Mouse (Mus musculus) megakaryocyte, embryonic 14.5 days (primary cell): Measurements from ENCODE around the gene Mrps12. TPM values are rescaled to one million over a fixed set of nuclear protein-coding genes. Genes with fewer than 3 reads are reported as not detected.
A peak's percentile ranks its signal among the peaks of the same experiment; 100 is the strongest.

Source experiments
- H3K27me3 ChIP-seq: replicated peaks from 2 replicates; pipeline ENCODE3; 2012; ENCODE audit warnings: inconsistent platforms
- H3K36me3 ChIP-seq: replicated peaks from 2 replicates; pipeline ENCODE3; 2012; ENCODE audit warnings: low read length, inconsistent platforms, mixed read lengths
- H3K4me1 ChIP-seq: 2 replicates; pipeline ENCODE4 v1.6.1; 2012; ENCODE audit warnings: inconsistent platforms
- H3K4me3 ChIP-seq: replicated peaks from 2 replicates; pipeline ENCODE3; 2012; ENCODE audit warnings: moderate library complexity, mild to moderate bottlenecking, inconsistent platforms
- H3K9me3 ChIP-seq: 2 replicates; pipeline ENCODE4 v1.6.1; 2012; ENCODE audit warnings: inconsistent platforms
- FLI1 ChIP-seq: IDR thresholded peaks from 2 replicates; pipeline ENCODE4 v1.6.1; 2012; ENCODE audit warnings: low read length, inconsistent platforms, mixed read lengths
- GATA1 ChIP-seq: IDR thresholded peaks from 3 replicates; pipeline ENCODE4 v1.6.1; 2012; ENCODE audit warnings: mixed read lengths, low read length, inconsistent platforms, borderline replicate concordance
- polyA plus RNA-seq: library from polyadenylated mRNA; stranded (reverse); fragments of >175 nt; gene quantifications from 2 replicates; pipeline ENCODE4 v1.2.3, GENCODE M21; 2012; ENCODE audit warnings: low replicate concordance; ENCODE audit not compliant: insufficient read depth

The Mrps12 gene
- polyA plus RNA-seq, 1 experiment = 283 TPM

DNA sequence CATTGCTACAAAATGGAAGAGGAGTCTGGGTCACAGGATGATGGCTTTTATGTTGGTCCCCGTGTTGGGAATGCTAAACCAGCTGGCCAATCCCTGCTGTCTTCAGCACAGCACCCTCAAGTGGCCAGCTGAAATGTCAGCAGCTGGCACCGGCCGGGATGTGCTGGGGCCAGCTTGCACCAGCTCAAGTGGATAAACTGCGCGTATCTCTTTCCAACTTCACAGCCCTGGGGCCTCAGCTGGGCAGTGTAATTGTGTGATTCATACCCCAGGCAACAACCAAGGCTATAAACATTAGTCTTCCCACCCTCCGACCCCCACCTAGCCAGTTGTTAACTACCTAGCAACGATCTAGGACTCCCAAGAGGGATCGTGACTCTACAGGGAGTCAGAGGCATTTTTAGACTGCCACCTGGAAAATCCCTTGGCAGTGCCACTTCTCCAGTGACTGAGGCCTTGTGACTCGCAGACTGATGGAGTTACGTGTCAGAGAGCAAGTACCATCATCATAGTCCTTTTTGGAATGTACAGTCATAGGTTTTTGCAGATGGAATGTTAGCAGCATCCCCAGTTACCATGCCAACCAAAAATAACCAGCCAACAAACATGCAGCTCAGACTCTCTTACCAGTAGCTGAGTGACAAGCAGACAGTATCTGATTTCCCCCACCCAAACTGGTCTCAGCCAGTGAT, 13.8 kb downstream of the Mrps12 start:
- Histone ChIP-seq H3K27me3 (peaks cover 27% of the 10 kb centered on the region), H3K4me3 (no peak overlapping the region), H3K9me3 (peaks cover 28% of the 10 kb centered on the region), H3K4me1 (peaks cover 15% of the 10 kb centered on the region), H3K36me3 (no peaks in the 10 kb centered on the region)
- TF ChIP-seq FLI1 (no peak), GATA1 (no peak)

- Histone ChIP-seq H3K4me1 (peaks cover 9% of the 10 kb centered on the region), H3K9me3 (peaks cover 16% of the 10 kb centered on the region), H3K4me3 (peak overlapping the region; percentile 70), H3K36me3 (no peaks in the 10 kb centered on the region), H3K27me3 (peaks cover 16% of the 10 kb centered on the region)
- no peak for TF ChIP-seq GATA1
- no peak for TF ChIP-seq FLI1
Measured at GRCm38 (mm10) chr7:28726600-28726999, 15.0 kb downstream of the Mrps12 start.

DNA sequence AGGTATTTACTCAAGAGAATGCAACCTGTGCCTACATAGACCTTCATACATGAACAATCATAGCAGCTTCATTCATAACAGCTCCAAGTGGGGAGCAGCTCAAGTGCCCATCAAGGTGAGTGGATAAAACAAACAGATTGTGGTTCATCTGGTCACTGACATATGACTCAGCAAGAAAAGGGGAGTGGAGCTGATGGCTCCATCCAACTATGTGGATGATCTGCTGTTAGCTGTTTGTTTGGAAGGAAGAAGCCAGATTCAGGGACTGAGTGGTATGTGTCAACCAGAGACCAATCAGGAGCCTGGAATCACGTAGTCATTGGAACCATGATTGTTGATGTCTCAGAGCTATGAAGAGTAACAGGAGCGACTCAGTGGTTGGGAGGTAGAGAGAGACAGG, 17.0 kb downstream of the Mrps12 start:
- H3K36me3 ChIP-seq = no peaks in the 10 kb centered on the region
- H3K9me3 ChIP-seq = peaks cover 5% of the 10 kb centered on the region; the same call in 1 of the 2 replicates
- H3K4me1 ChIP-seq = peaks cover 9% of the 10 kb centered on the region
- H3K4me3 ChIP-seq = no peak overlapping the region
- no peak for TF ChIP-seq GATA1
- no peak for TF ChIP-seq FLI1
- H3K27me3 ChIP-seq = peaks cover 10% of the 10 kb centered on the region

DNA sequence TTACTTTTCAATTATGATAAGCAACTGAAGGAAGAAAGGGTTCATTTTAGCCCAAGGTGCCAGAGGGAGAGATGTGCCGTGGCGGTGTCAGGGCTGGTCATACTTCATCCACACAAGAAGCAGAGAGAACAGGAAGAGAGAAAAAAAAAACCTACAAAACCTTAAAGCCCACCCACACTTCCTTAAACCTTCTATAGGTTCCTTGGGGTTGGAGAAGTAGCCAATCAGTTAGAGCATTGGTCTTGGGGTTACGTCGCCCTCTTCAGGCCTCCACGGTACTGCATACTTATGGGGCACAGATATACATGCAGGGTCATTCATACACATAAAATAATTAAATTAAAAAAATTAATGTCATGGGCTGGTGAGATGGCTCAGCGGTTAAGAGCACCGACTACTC, 19.5 kb downstream of the Mrps12 start:
- no peaks in the 10 kb centered on the region for H3K36me3 ChIP-seq
- H3K9me3 ChIP-seq = peaks cover 5% of the 10 kb centered on the region; the same call in 1 of the 2 replicates
- H3K4me1 ChIP-seq = peaks cover 9% of the 10 kb centered on the region
- H3K4me3 ChIP-seq = no peak overlapping the region
- TF ChIP-seq GATA1 (no peak), FLI1 (no peak)
- peaks cover 11% of the 10 kb centered on the region for H3K27me3 ChIP-seq

- TF ChIP-seq FLI1 = no peak
- no peak for TF ChIP-seq GATA1
- Histone ChIP-seq H3K4me3 (no peak overlapping the region), H3K9me3 (peaks cover 5% of the 10 kb centered on the region; the same call in 1 of the 2 replicates), H3K27me3 (peaks cover 20% of the 10 kb centered on the region), H3K36me3 (no peaks in the 10 kb centered on the region), H3K4me1 (peaks cover 8% of the 10 kb centered on the region; the same call in 1 of the 2 replicates)
Measured at GRCm38 (mm10) chr7:28720753-28721537, 20.7 kb downstream of the Mrps12 start.

DNA sequence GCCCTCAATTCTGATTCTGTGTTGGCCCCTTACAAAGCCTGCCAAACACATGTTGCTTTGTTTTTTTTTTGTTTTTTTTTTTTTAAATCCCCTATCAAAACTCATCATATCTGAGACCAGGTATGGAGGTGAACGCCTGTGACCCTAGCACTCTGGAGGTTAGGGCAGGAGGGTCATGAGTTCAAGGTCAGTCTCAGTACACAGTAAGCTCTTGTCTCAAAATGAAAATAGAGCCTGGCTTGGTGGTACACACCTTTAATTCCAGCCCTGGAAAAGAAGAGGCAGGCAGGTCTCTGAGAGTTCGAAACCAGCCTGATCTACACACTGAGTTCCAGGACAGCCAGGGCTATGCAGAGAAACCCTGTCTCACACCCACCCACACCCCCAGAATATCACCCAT, 22.0 kb downstream of the Mrps12 start:
- Histone ChIP-seq H3K9me3 (peaks cover 8% of the 10 kb centered on the region), H3K27me3 (peaks cover 32% of the 10 kb centered on the region), H3K4me1 (peaks cover 7% of the 10 kb centered on the region; the same call in 1 of the 2 replicates), H3K4me3 (no peak overlapping the region), H3K36me3 (no peaks in the 10 kb centered on the region)
- no peak for TF ChIP-seq FLI1
- TF ChIP-seq GATA1 = no peak

GRCm38 (mm10) chr7:28719159-28719558, 22.5 kb downstream of the Mrps12 start:
- no peak for TF ChIP-seq FLI1
- no peak for TF ChIP-seq GATA1
- Histone ChIP-seq H3K27me3 (peaks cover 35% of the 10 kb centered on the region), H3K36me3 (no peaks in the 10 kb centered on the region), H3K9me3 (peaks cover 4% of the 10 kb centered on the region), H3K4me1 (peaks cover 7% of the 10 kb centered on the region; the same call in 1 of the 2 replicates), H3K4me3 (no peak overlapping the region)

GRCm38 (mm10) chr7:28717726-28718125, 23.9 kb downstream of the Mrps12 start:
- Histone ChIP-seq H3K36me3 (no peaks in the 10 kb centered on the region), H3K9me3 (peaks cover 4% of the 10 kb centered on the region), H3K27me3 (peaks cover 40% of the 10 kb centered on the region), H3K4me1 (peaks cover 7% of the 10 kb centered on the region; the same call in 1 of the 2 replicates), H3K4me3 (no peak overlapping the region)
- TF ChIP-seq FLI1 (no peak), GATA1 (no peak)

GRCm38 (mm10) chr7:28716590-28717281, 24.9 kb downstream of the Mrps12 start, which contains the start of gene Fbxo17:
Gene Fbxo17, plus strand, starts transcription at chr7:28716804.
- TF ChIP-seq GATA1 = no peak
- no peak for TF ChIP-seq FLI1
- Histone ChIP-seq H3K36me3 (no peaks in the 10 kb centered on the region), H3K4me3 (peak within 1 kb of the TSS; percentile 79), H3K9me3 (peaks cover 4% of the 10 kb centered on the region), H3K27me3 (peaks cover 40% of the 10 kb centered on the region), H3K4me1 (peaks cover 7% of the 10 kb centered on the region; the same call in 1 of the 2 replicates)
